Mouse (Mus musculus) liver, embryonic 11.5 days (tissue): ENCODE results near the gene Cmpk2. TPM values are rescaled to one million over a fixed set of nuclear protein-coding genes. Genes with fewer than 3 reads are reported as not detected.

Experiments
- ATAC-seq: fragments of 200-750 bp; cut with Nextera tagmentation; replicated peaks from 2 replicates; pipeline ENCODE4 v1.8.0; 2017; ENCODE audit warnings: moderate number of reproducible peaks, mild to moderate bottlenecking, moderate TSS enrichment, moderate library complexity; ENCODE audit not compliant: low FRiP score
- DNase-seq: peaks from one replicate; pipeline ENCODE4 v3.0.0-alpha.2; 2017; ENCODE audit warnings: low spot score
- H3K27ac ChIP-seq: fragments of 300-500 bp; sonication (generic); 2 replicates; pipeline ENCODE4 v1.5.1; 2014; ENCODE audit warnings: mild to moderate bottlenecking, low read depth, low read length, control low read depth
- H3K27me3 ChIP-seq: fragments of 300-500 bp; sonication (generic); replicated peaks from 2 replicates; pipeline ENCODE4 v1.6.1; 2014; ENCODE audit warnings: low read length, mixed read lengths; ENCODE audit not compliant: control insufficient read depth, insufficient read depth
- H3K36me3 ChIP-seq: fragments of 300-500 bp; sonication (generic); 2 replicates; pipeline ENCODE4 v1.6.1; 2014; ENCODE audit warnings: mild to moderate bottlenecking, low read length, moderate library complexity, mixed read lengths; ENCODE audit not compliant: control insufficient read depth, insufficient read depth
- H3K4me1 ChIP-seq: fragments of 300-500 bp; sonication (generic); replicated peaks from 2 replicates; pipeline ENCODE4 v1.6.1; 2014; ENCODE audit warnings: low read length, mixed read lengths; ENCODE audit not compliant: control insufficient read depth, insufficient read depth
- H3K4me2 ChIP-seq: fragments of 300-500 bp; sonication (generic); 2 replicates; pipeline ENCODE4 v1.6.1; 2014; ENCODE audit warnings: mild to moderate bottlenecking, control low read depth, moderate library complexity
- H3K4me3 ChIP-seq: fragments of 300-500 bp; sonication (generic); 2 replicates; pipeline ENCODE4 v1.5.1; 2014; ENCODE audit warnings: low read depth, low read length, control low read depth
- H3K9ac ChIP-seq: fragments of 300-500 bp; sonication (generic); 2 replicates; pipeline ENCODE4 v1.6.1; 2014; ENCODE audit warnings: low read depth, low read length, control low read depth
- H3K9me3 ChIP-seq: fragments of 300-500 bp; sonication (generic); 2 replicates; pipeline ENCODE4 v1.6.1; 2016; ENCODE audit warnings: low read length, inconsistent platforms, mixed read lengths; ENCODE audit not compliant: control insufficient read depth
- WGBS: fragments of 180-500 bp; shearing (Covaris S2); extraction: QIAGEN DNeasy Blood & Tissue Kit; methylation state at CpG from one replicate; pipeline ENCODE4 v1.1.7; 2014; 5-methylcytosine and 5-hydroxymethylcytosine counted together
- polyA plus RNA-seq: library from polyadenylated mRNA; unstranded; fragments of >200 nt; fragmentation: Nextera tagmentation; extraction: Ambion mirVana; gene quantifications from 2 replicates; pipeline ENCODE4 v1.2.1, GENCODE M21; 2014

Cmpk2 gene
- polyA plus RNA-seq, 1 experiment from 2014 or later, result 8.7 TPM

DNA sequence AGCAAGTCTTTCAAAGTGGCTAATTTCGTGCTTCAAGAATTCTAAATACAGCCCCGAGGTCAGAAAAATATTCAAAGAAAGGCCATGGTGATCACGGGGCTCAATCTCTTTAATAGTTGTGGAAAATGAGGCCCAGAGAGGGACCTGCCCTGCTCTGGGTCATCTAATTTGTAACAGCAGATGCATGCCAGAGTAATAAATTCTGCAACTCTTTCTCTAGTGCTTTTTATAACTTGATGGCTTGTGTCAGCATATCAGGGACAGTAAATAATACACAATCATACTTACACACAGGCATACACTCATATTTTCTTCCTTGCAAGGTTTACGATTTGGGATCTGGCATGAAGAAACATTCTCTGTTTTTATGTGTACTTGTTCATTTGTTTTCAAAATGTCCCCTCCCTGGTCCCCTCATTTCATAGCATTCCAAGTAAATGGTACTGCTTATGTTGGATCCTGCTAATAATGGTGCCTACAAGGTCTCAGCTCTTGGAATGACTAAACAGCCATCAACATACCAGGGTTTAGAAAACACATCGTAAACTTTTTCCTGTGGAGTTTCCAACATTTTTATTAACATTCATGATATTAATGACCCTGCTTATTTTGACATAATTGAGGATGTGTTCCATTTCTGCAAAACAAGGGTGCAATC lies 19.7 kb downstream of the Cmpk2 start:
- H3K4me1 ChIP-seq, result peaks cover 6% of the 10 kb centered on the region; the same call in 1 of the 2 replicates
- no peaks in the 10 kb centered on the region for H3K27me3 ChIP-seq
- H3K4me3 ChIP-seq, result no peak overlapping the region
- ATAC-seq, result no peak
- H3K9ac ChIP-seq, result no peak overlapping the region
- H3K36me3 ChIP-seq, result no peaks in the 10 kb centered on the region
- DNase-seq, result no peak
- H3K9me3 ChIP-seq, result no peaks in the 10 kb centered on the region
- WGBS, result 72% methylated on average over 5 of the region's 5 CpGs
- no peak overlapping the region for H3K4me2 ChIP-seq
- no peak overlapping the region for H3K27ac ChIP-seq

DNA sequence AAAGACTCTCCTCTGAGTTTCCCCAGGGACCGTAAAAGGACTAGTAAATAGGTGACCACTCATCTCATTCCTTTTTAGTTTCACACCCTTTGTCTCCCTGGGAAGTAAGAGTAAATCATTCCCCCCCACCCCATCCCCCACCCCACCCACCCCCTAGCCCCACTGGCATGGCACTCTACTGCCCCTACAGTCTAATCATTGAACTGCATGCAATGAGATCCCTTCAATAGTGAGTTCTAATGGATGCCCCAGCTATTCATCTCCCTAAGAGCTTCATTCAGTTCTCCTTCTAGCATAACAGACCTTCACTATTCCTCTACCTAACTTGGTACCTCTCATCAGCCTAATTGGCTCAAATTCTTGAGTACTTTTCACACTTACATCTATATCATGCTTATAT lies 20.9 kb downstream of the Cmpk2 start:
- Histone ChIP-seq H3K9me3 (no peaks in the 10 kb centered on the region), H3K4me2 (no peak overlapping the region), H3K27me3 (no peaks in the 10 kb centered on the region), H3K36me3 (no peaks in the 10 kb centered on the region), H3K4me1 (peaks cover 6% of the 10 kb centered on the region; the same call in 1 of the 2 replicates), H3K27ac (no peak overlapping the region), H3K9ac (no peak overlapping the region), H3K4me3 (no peak overlapping the region)
- ATAC-seq (no peak), DNase-seq (no peak)
- WGBS, result 91% methylated on average over 1 of the region's 1 CpGs

DNA sequence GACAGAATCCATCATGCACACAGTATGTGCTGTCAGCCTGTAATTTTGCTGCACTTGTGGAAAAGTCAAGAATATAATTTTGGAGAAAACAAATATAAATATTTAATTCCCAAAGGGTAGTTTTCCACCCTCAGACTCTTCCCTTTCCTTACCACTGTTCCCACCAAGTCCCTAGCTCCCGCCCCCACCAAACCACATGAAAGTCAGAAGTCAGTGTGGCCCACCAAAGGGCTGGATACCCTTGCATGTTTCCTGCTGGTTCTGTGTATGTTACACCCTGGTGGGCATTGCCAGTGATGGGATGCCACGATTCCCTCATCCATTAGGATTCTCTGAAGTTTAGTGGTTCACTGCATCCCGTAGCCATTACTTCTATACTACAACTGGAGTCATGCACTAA lies 32.0 kb downstream of the Cmpk2 start:
- WGBS, result 79% methylated on average over 3 of the region's 3 CpGs
- ATAC-seq, result no peak
- Histone ChIP-seq H3K36me3 (no peaks in the 10 kb centered on the region), H3K9me3 (no peaks in the 10 kb centered on the region), H3K9ac (no peak overlapping the region), H3K4me1 (no peaks in the 10 kb centered on the region), H3K4me2 (no peak overlapping the region), H3K4me3 (no peak overlapping the region), H3K27me3 (no peaks in the 10 kb centered on the region), H3K27ac (no peak overlapping the region)
- no peak for DNase-seq

DNA sequence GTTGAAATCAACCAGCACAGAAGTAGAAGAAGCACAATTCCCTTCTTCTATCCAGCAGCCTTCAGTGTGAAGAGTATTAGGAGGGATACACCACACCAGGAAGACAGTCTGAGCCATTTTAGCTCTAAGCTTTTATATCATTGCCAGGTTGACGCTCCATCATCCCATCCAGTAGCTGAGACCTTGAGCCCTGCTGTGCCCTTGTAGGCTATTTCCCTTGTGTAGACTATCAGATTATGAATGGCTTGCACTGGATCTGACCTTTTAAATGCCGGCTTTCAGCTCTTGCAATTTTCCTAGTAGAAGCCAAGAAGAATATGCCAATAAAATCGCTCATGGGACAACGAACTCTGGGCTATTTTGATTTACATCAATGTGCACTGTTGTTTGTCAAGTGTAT lies 42.0 kb downstream of the Cmpk2 start:
- Histone ChIP-seq H3K36me3 (no peaks in the 10 kb centered on the region), H3K4me1 (no peaks in the 10 kb centered on the region), H3K9me3 (no peaks in the 10 kb centered on the region), H3K4me2 (no peak overlapping the region), H3K27ac (no peak overlapping the region), H3K9ac (no peak overlapping the region), H3K4me3 (no peak overlapping the region), H3K27me3 (no peaks in the 10 kb centered on the region)
- DNase-seq, result no peak
- ATAC-seq, result no peak
- 90% methylated on average over 4 of the region's 4 CpGs for WGBS

DNA sequence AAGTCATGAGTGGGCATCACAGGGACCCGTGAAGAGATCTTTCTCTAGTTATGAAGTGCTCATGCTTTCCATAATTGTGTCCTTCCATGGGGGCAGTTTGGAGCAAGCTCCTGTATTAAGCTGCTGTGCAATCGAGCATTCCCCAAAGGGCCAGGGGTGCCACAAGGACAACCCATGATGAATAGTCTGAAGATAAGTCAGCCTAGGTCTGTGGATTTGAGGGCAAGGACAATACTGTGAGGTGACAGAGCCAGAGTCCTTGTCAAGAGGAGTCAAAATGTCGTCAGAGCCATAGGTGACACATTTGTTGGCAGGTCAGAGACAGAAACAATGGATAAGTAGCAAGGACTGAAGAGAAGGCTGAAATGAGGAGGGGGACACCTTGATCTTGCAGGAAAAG lies 49.2 kb downstream of the Cmpk2 start:
- 58% methylated on average over 3 of the region's 3 CpGs for WGBS
- ATAC-seq (no peak), DNase-seq (no peak)
- Histone ChIP-seq H3K27ac (no peak overlapping the region), H3K4me3 (no peak overlapping the region), H3K27me3 (no peaks in the 10 kb centered on the region), H3K36me3 (no peaks in the 10 kb centered on the region), H3K4me2 (no peak overlapping the region), H3K9ac (no peak overlapping the region), H3K4me1 (no peaks in the 10 kb centered on the region), H3K9me3 (no peaks in the 10 kb centered on the region)

DNA sequence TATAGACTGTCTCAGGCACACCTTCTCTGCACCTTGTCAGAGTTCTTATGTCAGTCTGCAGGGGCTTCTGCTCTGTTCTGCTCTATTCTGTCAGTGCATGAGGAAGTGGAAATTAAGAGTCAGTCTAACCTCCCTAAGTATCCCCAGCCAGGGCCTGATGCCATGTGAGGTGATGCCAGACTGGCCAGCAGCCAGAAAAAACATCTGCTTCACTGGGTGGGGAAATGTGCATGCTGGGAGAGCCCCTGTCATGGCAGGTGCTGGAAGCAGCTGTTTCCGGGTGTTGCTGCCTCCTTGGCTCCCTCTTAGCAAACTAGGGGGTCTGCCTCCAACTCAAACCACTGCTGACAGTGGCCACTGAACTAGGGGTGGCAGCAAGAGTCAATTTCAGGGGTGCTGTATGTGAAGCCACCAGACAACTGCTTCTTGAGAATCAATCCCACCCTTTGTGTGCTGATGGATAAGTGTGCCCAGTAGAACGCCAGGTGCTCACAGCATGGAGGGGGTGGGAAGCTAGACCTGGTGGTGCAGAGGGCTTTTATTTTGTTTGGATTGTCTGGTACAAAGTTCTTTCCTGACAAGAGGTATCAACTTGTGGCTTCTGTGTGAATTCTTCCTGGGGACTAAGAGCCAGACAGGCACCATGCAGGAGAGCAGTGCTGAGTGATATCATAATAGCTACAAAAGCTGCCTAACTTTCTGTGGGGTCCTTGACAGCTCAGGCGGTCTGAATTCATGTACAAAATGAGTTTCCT lies 56.1 kb downstream of the Cmpk2 start:
- H3K4me3 ChIP-seq, result no peak overlapping the region
- no peaks in the 10 kb centered on the region for H3K36me3 ChIP-seq
- no peaks in the 10 kb centered on the region for H3K9me3 ChIP-seq
- no peaks in the 10 kb centered on the region for H3K27me3 ChIP-seq
- H3K9ac ChIP-seq, result no peak overlapping the region
- no peak overlapping the region for H3K4me2 ChIP-seq
- no peak overlapping the region for H3K27ac ChIP-seq
- no peaks in the 10 kb centered on the region for H3K4me1 ChIP-seq
- DNase-seq (no peak), ATAC-seq (no peak)
- WGBS, result 69% methylated on average over 3 of the region's 3 CpGs

DNA sequence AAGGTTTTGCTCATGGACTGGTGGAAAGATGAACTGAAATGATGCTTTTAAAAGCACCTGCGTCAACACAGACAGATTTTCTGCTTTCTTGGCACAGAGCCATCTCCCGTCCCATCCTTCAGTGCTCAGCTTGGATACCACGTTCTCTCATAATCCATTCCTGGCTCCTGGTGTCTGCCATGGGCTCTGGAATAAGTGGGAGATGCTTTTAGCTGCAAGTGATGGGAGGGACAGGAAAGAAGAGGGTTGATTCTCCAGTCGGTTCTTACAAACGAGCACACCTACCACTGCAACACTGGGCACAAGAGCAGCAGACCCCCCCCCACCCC lies 56.7 kb downstream of the Cmpk2 start:
- Histone ChIP-seq H3K4me1 (no peaks in the 10 kb centered on the region), H3K9me3 (no peaks in the 10 kb centered on the region), H3K36me3 (no peaks in the 10 kb centered on the region), H3K9ac (no peak overlapping the region), H3K27ac (no peak overlapping the region), H3K4me3 (no peak overlapping the region), H3K27me3 (no peaks in the 10 kb centered on the region), H3K4me2 (no peak overlapping the region)
- ATAC-seq, result no peak
- no peak for DNase-seq
- WGBS, result 68% methylated on average over 5 of the region's 5 CpGs
